Mouse (Mus musculus) heart, adult 8-10 months (tissue): ENCODE results near the gene Oosp3. TPM values are rescaled to one million over a fixed set of nuclear protein-coding genes. Genes with fewer than 3 reads are reported as not detected.

Experiments used
- DNase-seq: peaks from one replicate; pipeline ENCODE4 v3.0.0; 2022; ENCODE audit warnings: low spot score
- total RNA-seq, 4 experiments: library from RNA; stranded (reverse); gene quantifications; 2 replicates each; pipeline ENCODE4 v1.2.4; 2022

Oosp3 gene
- not detected for total RNA-seq

DNA sequence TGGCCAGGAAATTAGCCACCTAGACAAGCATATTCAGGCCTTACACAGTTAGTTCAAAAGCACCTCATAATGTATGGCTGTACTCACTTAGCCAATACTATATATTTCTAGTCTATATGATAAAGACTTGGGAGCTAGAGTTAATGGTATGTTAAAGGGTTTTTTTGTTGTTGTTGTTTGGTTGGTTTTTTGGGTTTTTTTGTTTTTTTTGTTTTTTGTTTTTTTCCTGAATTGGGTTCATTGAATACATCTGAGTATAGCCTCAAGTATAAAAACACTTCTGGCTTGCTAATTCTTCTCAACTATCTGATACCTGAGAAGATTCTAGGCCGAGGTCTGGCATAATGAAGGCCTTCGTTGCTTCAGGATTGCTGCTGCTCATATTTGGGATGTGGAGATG lies at the start of gene Oosp3:
Gene Oosp3 (plus strand): TSS at position 301 of the 400 bp plus-strand sequence.
- DNase-seq = no peak

DNA sequence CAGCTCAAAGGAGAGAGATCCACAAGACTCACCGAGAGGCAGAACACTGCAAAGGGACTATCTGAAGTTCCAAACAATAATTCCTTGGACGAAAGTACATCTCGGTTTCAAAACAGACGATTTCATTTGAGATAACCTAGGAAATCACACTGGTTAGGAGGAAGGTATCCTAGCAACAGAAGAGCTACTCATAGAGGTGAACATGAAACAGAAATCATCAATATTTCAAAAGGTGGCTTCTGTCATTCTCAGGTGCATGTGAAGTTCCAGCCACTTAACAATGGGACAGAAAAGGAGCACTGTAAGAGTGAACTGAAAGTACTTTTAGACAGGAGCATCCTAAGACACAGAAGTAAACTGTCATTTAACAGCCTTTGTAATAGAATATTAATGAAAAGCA lies 47.3 kb upstream of the Oosp3 start:
- DNase-seq = no peak

DNA sequence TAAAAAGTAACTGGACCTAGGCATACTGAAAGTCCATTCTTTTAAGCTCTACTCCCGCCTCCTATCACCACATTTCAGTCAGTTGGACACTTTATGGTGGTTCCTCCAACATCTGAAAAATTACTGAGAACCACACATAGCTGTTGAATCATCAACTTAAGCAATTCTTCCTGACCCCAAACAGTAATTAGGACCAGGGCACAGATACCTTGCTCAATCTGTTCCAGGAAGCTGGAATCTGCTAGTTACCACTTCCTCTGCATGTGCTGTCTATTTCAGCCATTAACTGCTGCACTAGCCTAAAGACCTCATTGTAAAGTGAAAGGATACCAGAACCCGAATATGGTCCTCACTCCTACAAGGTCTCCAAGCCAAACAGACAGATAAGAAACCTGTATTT lies 37.7 kb upstream of the Oosp3 start:
- DNase-seq = no peak

DNA sequence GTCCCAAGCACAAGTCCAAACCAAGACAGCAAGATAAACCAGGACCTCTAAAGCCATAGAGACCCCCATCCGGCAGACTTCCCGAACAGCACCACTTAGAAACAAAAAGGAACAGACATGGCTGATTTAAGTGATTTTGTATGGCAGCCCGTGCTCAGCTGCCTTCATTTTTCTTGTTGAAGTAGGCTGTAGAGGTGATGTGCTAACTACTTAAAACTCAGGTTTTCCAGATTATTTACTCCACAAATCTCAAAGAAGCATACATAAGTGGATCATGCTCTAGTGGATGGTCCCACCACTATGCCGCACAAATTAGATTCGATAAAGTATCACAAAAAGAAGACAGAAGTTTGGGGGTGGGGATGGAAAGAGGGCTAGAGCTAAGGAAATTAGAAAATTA lies 36.4 kb upstream of the Oosp3 start, which contains the start of gene Oosp2:
Gene Oosp2 (minus strand): TSS at position 101 of the 400 bp plus-strand sequence.
- DNase-seq = no peak

DNA sequence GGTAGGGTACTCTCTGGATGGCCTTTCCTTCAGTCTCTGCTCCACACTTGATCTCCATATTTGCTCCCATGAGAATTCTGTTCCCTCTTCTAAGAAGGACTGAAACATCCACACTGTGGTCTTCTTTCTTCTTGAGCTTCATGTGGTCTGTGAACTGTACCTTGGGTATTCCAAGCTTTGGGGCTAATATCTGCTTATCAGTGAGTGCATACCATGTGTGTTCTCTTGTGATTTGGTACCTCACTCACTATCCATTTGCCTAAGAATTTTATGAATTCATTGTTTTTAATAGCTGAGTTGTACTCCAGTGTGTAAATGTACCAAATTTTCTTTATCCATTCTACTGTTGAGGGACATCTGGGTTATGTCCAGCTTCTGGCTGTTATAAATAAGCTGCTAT lies 35.3 kb upstream of the Oosp3 start:
- no peak for DNase-seq

DNA sequence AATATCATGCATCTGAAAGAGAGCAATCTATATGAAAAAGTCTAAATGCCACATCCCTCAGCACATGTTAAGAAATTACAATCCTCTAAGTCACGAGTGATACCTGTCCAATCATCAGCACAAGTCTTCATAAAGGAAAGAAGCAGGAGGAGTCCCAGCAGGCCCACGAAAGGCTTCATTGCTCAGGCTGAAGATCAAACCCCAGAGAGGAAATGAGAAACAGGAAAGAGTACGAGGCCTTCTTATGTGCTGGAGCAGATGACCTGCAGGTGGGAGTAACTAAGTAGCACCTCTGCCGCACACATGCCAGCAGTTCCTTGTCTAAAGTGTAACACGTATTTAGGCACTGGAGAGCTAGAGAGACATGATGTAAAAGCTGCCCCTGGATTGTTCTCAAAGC lies 6.0 kb upstream of the Oosp3 start, which contains the start of gene Oosp1:
Gene Oosp1 (minus strand): TSS at position 312 of the 400 bp plus-strand sequence.
- no peak for DNase-seq

DNA sequence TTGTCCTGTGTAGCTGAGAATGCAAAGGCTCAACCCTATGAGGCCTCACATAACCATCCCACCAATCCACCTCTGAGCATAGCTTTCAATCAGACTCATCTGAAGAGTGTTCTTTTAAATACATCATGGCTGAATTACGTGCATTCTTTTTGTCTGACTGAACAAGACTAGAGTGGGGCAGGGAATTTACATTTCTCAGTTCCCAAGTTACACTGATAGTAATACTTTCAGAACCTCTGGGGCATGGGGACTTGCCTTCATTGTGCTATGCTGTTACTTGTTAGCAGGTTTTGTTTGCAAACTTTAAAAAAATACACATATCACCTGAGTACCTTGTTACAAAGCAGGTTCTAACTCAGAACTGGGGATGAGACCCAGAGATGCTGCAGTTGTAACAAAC lies 5.4 kb upstream of the Oosp3 start:
- no peak for DNase-seq

DNA sequence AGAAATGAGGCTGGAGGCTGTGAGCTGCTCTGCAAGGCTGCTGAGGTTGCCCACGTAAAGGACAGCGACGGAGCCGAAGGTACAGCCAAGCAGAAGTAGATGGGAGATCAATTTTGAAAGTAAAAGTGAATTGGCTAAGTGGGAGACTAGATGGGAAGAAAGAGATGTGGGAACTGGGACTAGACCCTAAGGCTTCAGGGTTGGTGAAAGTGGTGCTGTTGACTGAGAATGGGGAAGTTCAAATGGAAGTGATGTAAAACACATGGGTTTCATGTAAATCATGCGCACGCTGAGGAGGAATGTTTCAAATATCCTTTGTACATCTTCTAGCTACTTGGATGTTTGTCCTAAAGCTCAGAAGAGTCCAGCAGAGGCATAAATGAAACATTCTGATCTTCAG lies 1.5 kb downstream of the Oosp3 start:
- no peak for DNase-seq

DNA sequence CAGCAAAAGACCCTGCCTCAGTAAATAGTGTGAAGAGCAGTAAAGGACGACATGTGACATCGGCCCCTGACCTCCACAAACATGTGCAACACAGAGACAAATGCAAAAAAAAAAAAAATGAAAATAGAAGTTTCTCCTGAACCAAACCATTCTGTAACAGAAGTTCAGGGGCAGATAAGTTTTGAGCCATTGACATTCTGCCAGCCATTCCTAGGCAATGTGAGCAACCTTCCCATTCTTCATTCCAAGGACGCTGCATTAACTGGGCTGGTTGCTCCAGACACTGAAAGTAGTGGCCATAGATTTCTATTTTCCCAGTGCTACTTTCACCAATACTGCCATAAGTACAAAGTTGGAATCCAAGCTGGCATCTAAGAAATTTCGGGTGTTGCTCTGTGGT lies 15.6 kb downstream of the Oosp3 start:
- no peak for DNase-seq

DNA sequence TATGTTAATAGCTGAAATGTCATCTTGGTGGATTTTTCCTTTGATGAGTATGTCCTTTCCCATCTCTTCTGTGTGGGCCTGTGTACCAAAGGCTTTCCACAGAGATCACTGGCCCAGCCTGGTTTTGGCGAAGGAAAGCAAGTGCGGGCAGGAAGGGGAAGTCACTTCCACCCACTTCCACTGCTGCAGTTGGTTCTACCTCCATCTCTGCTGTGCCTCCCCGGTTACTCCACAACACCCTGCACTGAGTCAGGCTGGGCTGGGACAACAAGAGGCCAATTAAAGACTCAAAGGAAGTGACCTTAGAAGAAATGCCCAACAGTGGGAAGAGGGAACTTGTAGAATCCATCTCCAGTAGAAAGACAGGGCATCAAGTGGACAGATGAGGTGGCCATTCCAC lies 23.2 kb downstream of the Oosp3 start:
- DNase-seq = no peak

DNA sequence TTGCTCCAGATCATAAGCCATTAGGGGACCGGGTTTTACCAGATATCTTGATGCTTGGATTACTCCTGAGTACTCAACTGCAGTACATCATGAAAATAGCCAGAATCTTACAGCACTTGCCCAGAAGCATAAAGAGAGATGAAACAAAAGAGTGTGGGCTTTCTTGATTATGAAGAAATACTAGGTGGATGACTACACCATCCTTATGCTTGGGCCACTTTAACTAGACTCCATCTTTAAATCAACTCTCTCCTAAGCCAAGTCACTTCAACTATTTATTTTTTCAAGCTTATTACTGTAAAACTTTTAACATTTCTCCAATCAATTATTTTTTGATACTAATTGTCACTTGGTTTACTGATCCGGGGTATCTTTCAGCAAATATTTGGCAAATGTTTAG lies 27.0 kb downstream of the Oosp3 start:
- no peak for DNase-seq

DNA sequence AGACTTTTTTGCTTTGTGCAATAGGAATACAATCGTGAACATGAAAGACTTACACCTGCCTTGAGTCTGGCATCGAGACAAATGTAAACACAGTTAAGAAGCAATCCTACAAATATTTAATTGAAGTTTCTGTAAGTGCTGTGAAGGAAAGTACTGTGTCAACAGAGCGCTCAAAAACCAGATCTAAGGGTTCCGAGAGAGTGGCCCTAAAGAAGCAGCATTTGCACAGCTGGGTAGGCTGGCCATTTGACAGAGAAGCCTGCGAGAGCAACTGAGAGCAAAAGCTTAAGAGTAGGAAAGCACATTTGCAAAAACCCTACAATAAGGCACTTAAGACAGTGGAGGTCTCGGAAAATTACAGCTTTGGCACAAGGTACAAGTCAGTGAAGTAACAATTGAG lies 27.4 kb downstream of the Oosp3 start:
- no peak for DNase-seq

DNA sequence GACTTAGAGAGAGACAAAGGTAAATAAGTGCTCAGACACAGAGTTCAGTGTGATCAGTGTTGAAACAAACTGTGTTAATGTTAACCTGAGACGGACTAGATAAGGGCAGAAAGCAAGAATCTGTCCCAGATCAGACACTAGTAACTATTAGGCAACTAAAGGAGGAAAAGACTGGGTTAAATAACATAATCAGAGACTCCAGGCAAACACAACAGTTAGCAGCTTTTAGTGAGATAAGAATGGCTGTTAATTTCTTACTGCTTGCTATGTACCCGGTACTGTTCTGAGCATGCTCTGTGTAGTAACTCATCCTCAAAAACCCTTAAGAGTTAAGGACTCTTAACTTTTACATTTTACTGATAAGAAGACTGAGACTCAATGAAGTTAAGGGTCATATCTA lies 29.1 kb downstream of the Oosp3 start:
- DNase-seq = no peak

DNA sequence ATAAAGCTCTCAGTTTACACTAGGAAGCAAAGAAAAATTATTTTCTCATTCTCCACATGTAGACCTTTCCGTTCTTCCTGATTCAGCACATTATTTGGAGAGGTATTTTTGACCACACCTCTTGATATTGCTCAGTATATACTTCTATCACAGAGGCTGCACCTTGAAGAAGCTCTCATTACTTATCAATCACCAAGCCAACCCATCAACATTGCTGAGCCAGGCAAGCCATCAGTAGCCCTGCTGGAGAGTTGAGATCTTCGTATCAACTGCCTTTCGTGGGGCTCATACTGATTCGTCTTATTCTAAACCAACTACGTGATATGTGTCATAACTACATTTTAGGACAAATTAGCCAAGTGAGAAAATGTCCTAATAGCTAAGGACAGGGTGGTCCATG lies 30.4 kb downstream of the Oosp3 start:
- DNase-seq = no peak

DNA sequence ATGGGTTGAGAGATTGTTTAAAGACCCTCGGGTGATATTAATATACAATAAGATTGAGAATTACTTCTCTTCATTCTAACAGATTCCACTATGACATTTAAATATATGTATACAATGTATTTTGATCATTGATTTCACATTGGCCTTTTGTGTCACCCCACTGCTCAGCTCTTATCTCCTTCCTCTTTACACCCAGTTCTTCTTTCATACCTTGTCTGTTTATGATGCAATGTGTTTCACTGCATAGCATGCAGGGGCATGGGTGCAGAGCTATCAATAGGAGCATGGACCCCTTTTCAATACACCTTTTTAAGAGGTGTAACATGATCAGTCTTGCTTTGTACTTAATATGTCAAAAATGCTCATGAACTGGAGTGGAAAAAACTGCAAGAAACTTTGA lies 33.4 kb downstream of the Oosp3 start:
- no peak for DNase-seq

DNA sequence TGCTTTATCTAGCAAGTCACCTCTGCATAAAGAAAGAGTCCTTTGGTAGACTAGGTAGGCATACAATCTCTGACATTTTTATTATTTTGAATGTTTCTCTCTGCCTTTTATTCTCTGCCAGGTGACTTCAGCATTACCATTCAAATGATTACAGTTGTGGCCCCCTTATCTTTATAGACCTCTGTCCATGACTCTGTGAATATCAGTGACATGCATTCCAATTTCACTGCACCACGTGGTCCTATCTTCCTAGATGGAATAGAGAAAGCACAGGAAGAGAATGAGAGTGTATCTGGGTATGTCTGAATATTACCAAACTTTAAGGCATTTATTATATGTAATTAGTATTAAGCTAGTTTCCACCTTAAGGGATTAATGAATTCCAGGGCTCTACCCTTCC lies 39.6 kb downstream of the Oosp3 start:
- no peak for DNase-seq

DNA sequence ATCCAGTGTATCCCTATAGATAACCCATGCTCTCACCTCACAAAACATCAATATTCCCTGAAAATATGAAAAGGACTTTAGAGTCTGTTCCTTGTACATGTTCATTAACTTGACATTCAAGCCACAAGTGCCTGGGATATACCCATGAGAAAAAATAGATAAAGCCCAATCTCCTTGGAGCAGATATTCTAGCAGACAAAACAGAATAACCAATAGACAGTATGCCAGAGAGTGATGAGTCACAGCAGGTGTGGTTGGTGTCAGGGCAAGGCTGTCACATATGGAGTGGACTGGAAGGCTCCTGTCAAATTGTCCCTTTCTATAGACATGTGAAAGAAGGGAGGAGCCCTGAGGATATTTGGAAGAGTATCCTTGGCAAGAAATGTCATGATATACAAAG lies 48.8 kb downstream of the Oosp3 start:
- DNase-seq = no peak

DNA sequence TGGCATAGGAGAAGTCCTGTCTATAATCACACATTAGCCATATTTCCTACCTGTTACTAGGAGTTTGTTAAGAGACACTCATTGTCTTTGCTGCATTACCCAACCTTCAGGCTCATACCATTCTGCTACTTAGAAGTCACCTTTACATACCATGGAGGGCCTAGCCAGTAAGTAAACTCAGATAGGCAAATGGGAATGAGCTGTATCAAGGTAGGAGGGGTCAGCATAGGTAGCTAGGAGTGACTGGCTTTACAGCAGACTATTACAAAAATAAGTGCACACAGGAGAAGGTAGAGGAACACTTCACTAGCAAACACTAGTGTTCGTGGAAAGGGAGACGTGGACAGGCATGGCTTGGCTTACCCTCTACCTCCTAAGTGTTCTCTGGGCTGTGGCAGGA lies 50.4 kb downstream of the Oosp3 start, which contains the start of gene Gif:
Gene Gif (plus strand): TSS at position 257 of the 400 bp plus-strand sequence.
- DNase-seq = no peak

Other genes with a start within 250 kb of the Oosp3 start
- 1 to 10 TPM; 3.7 to 4.7 (median 4.1) TPM for gene Ms4a6c, start 227.7 kb upstream of the Oosp3 start, total RNA-seq
- gene Gm8369, start 211.1 kb upstream of the Oosp3 start, total RNA-seq = under 1 TPM in 2 of 4 experiments, not detected in 2; 0.40 to 0.57 TPM
- gene Ms4a6b, start 180.5 kb upstream of the Oosp3 start, total RNA-seq = 1 to 10 TPM; 2.4 to 5.9 (median 3.6) TPM
- gene Ms4a4d, start 160.3 kb upstream of the Oosp3 start, total RNA-seq = 1 to 10 TPM; 4.9 to 6.9 (median 6.7) TPM
- 1 to 10 TPM; 2.1 to 3.5 (median 3.0) TPM for gene Ms4a6d, start 92.2 kb upstream of the Oosp3 start, total RNA-seq
- not detected for gene Ms4a2, start 73.3 kb upstream of the Oosp3 start, total RNA-seq
- not detected for gene Ms4a3, start 56.2 kb upstream of the Oosp3 start, total RNA-seq
- gene Oosp2, start 36.5 kb upstream of the Oosp3 start, total RNA-seq = not detected
- gene Oosp1, start 5.9 kb upstream of the Oosp3 start, total RNA-seq = not detected
- gene Gif, start 50.5 kb downstream of the Oosp3 start, total RNA-seq = not detected
- 100 to 1,000 TPM; 105 to 122 (median 115) TPM for gene Mrpl16, start 73.3 kb downstream of the Oosp3 start, total RNA-seq
- 1 to 10 TPM; 3.0 to 5.4 (median 3.4) TPM for gene Stx3, start 122.3 kb downstream of the Oosp3 start, total RNA-seq
- gene Olfr1417, start 142.2 kb downstream of the Oosp3 start, total RNA-seq = not detected
- gene Olfr1418, start 164.0 kb downstream of the Oosp3 start, total RNA-seq = not detected
- not detected for gene Olfr1419, start 178.1 kb downstream of the Oosp3 start, total RNA-seq
- gene Olfr1420, start 189.5 kb downstream of the Oosp3 start, total RNA-seq = not detected
- 10 to 100 TPM; 27.2 to 29.2 (median 28.2) TPM for gene Patl1, start 215.3 kb downstream of the Oosp3 start, total RNA-seq